Mouse (Mus musculus): Measurements from ENCODE around the gene Aqp6. TPM values are rescaled to one million over a fixed set of nuclear protein-coding genes. Genes with fewer than 3 reads are reported as not detected.
A peak's percentile ranks its signal among the peaks of the same experiment; 100 is the strongest.

Aqp6 gene
- total RNA-seq, 2 experiments from 2014 or later: 0.48 to 0.81 TPM

DNA sequence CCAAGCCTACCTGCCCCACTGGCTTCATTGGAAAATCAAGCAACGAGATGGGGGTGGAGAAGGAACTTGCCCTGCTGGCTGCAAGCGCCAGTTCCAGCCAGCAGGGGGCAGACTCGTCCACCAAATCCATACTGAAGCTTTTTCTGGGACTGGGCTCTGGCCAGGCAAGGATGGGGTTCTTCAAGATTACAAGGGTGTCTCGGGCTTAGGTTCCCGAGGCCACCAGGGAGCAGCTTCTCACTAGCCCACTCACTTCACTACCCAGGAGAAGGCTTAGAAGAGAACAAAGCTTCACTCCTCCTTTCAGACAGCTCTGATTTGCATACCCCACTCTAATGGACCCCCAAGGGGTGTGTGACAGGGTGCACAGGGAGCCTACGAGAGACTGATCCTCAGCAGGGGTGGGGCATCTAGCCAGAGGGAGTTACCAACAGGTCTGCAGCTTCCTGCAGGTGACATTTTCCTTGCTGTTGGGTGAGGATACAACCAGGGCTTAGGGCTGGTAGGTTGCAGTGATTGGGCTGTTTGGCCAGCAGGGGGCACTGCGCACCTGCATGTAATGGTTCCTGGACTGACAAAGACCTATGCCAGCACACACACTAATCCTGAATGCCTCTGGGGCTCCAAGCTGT, 5.0 kb upstream of the Aqp6 start:
- intact Hi-C loops (cut with DNase I): loop anchor here (1.0 to 5.0 kb wide), 5 partner anchors 73 to 316 kb away; no protein-coding TSS in a partner anchor
- peak; percentile 88 to 89 for DNase-seq (ENCODE audit: low spot score in 2 of 2)

DNA sequence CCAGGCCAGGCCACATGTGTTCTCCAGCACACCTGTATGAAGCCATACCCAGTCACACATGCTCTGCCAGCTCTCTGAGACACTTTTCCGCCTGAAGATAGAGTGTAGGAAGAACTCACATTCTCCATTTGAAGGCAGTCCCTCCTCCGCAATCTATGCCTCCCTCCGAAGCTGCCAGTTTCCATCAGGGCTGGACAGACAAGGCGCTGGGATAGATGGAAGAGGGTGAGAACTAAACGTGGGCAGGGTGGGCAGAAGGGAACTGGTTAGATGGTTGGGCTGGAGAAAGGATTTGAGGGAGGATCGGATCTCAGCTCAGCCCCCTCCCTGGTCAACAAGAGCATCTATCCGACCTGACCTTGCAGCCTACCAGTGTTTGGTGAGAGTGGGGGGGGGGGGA, 4.4 kb upstream of the Aqp6 start:
- intact Hi-C loops (cut with DNase I): loop anchor here (1.0 to 5.0 kb wide), 5 partner anchors 72 to 315 kb away; no protein-coding TSS in a partner anchor
- no peak for DNase-seq (ENCODE audit: low spot score in 2 of 2)

DNA sequence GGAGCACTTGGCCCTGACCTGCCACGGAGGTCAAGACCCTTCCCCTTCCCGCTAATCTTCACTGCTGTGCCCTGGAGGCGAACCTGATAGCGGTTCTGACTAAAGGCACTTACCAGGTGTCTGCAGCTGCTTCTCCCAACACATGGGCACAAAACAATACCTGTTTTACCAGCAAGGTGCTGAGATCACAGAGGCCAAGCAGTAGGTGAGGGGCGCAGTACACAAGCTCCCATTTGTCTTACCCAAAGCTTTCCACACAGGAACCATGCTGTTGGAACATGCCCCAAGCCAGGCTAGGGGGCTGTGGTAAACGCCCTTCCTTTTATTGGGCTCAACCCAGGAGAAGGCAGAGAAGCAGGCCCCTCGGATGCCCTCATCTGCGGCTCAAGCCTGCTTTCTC, 3.6 kb upstream of the Aqp6 start:
- intact Hi-C loops (cut with DNase I): loop anchor here (5.0 kb wide), 2 partner anchors 180 to 315 kb away; no protein-coding TSS in a partner anchor
- no peak for DNase-seq (ENCODE audit: low spot score in 2 of 2)

DNA sequence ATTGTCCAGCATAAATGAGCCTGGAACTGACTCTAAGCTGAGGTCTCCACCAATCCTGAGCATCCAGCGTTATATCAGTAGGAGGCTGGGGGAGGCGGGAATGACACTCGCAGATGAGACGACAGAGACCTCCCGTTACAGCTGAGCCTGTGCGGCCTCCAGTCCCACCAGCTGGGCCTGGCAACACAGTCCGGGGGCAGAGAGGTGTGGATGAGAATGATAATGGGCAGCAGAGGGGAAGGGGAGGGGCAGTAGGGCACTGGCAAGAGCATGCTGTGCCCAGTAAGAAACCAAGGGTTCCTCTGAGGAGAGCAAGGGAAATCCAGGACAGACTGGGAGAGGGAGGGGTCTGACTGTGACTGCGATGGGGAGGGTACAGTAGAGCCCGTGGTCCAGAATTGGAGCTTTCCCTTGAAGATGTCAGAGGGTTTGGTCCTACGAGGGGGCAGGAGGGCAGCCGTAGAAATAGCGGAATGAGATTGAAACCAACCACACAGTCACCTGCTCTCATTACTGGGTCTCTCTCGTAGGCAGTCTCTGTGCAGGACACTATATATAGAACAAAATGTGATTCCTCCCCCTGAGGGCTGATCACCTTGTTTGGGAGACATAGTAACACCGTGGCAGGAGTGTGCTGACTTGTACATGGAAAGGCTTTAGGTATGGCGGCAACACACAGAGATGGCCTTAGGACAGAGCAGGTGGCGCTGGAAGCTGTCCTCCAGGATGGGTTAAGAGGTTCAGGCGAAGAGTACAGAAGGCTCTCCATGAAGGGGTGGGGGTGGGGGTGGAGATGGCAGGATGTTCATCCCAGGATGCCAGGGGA, 1.7 kb upstream of the Aqp6 start:
- DNase-seq (ENCODE audit: low spot score in 2 of 2): no peak
- intact Hi-C loops (cut with DNase I): loop anchor here (5.0 kb wide), 2 partner anchors 178 to 313 kb away; no protein-coding TSS in a partner anchor

DNA sequence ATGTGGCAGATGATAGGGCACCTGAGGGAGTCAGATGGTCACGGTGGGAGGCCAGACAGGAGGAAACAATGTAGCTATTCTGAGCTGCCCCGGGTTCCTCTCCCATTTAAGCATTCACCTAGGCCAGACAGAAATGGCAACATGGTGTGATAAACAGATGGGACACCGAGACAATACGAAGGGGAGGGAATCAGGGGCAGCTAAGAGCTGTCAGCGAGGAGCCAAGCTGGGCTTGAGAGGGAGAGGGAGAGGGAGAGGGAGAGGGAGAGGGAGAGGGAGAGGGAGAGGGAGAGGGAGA, 572 bp downstream of the Aqp6 start:
- intact Hi-C loops (cut with DNase I): no loop called here
- DNase-seq (ENCODE audit: low spot score in 2 of 2): no peak

DNA sequence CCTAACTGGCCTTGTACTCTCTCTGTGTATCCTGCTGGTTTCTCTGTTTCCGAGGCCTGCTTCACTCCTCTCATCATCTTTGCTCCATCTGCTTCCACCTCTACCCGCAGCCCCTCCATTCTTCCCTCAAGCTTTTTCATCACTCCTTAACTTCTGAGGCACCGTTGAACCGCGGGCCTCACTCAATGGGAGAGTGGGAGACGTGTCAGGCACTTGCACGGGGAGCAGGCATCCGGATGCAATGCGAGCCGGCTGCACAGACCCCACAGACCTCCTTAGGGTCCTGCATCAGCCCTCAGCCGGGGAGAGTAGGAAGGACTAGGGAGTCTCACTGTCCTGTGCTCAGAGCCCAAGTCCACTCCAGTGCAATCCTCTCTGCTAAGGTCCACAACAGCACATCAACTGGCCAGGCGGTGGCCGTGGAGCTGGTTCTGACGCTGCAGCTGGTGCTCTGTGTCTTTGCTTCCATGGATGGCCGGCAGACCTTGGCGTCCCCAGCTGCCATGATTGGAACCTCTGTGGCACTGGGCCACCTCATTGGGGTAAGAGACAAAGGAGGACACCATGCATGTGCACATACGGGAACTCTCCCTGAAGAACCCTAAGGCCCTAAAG, 1.1 kb downstream of the Aqp6 start:
- intact Hi-C loops (cut with DNase I): no loop called here
- no peak for DNase-seq (ENCODE audit: low spot score in 2 of 2)

DNA sequence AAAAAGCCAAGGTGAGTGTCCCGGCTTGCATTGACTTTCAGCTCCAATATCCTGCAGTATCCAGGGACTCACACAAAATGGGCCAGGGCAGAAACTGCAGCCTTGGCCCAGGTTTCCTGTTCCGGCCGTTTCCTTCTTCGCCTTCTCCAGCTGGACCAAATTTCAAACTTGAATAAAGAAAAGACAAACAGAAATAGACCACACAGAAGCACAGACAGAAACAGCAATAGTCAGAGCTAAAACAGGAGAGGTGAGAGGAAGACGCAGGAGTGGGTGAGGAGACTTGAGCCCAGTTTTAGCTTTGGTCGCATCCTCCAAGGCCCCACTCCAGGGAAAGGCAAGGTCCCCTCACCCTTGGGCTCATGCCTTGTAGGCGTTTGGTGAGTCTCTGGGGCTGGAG, 2.0 kb downstream of the Aqp6 start:
- intact Hi-C loops (cut with DNase I): no loop called here
- no peak for DNase-seq (ENCODE audit: low spot score in 2 of 2)

DNA sequence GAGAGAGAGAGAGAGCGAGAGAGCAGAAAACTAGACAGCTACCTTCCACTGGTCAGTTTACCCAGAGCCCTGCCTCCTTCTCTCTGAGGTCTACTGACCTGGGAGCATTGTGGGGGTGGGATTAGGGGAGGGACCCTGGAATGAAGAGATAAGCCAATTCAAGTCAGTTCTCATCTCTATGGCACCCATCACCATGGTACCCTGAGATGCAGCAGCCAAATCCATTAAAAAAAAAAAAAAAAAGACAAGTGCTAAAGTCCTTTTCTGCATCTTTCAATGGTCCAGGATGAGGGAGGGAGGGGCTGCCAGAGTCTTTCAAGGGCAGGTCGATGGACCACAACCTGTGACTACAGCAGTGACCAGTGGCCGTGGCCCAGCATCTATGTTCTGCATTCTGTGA, 4.4 kb downstream of the Aqp6 start:
- no peak for DNase-seq (ENCODE audit: low spot score in 2 of 2)
- intact Hi-C loops (cut with DNase I): no loop called here

DNA sequence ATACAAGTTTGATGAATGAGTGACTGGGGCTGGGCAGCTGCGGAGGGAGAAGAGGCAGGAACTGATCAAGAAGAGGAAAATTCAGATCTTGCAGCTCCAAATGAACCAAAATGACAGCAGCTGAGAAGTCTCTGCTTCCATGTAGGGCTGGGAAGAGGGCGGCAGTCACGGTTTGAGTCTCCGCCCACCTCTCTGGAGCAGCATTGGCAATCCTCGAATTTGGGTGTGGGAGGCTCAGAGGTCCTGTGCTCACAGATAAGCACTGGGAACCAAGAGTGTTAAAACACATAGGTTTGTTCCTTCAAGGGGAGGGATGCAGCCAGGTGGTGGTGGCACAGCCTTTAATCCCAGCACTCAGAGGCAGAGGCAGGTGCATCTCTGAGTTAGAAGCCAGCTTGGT, 5.3 kb downstream of the Aqp6 start:
- DNase-seq (ENCODE audit: low spot score in 2 of 2): peak in 1 of 2 experiments; percentile 69
- intact Hi-C loops (cut with DNase I): no loop called here

DNA sequence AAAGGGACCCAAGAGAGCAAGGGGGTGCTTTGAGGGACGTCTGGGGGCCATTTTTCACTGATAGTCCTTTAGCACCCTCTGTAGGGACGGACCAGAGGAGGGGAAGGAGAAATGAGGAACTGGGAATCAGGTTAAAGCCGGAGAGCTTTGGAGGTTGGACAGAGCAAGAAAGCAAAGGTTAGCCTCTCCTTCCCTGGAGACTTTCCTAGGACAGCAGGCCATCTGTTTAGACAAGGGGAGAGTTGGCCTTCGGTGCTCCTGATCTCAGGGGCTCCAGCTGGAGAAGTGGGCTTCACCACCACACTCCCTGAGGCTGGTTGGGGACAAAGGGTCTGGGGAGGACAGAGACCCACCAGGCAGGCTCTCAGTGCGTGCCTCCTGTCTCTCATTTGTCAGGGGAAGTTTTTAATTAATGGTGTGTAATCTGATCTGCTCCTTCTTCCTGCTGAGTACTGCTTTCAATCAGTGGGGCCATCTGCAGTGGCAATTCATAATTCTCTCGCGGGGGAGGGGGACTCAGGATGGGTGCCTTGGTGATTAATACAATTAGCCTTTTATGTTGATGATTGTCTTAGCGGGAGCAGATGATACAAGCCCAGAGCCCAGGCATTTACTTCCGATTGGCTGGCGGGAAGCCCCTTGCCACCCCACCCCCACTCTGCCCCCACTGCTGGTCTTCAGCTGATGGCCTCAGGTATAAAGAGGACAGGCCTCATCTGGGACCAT, 6.4 kb downstream of the Aqp6 start:
- no peak for DNase-seq (ENCODE audit: low spot score in 2 of 2)
- intact Hi-C loops (cut with DNase I): no loop called here

DNA sequence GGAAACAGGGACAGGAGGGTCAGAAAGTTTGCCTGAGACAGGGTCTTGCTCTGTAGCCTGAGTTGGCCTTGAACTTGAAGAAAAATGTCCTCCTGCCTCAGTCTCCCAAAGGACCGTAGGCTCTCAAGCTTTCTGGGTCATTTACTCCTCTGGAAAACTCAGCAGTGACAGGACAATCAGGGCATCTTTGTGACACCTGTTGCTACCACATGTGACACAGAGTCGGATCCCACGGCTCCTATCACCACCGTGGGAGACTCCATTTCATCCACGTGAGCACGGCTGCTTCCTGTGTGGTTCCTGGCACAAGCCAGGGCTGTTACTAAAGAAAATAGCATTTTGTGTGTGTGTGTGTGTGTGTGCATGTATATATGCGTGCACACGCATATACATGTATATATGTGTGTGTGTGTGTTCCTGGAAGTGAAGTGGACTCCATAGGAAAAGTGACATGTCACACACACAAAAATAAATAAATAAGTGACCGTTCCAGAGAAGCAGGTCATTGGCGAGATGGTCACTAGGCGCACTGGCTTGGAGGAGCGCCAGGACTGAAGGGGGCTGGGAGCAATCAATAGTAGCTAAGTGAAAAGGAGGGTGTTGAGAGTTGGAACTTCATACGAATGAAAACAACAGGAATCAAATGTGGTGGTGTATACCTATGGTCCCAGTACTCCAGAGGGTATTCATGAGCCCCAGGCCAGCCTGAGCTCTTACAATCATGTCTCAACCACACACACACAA, 7.4 kb downstream of the Aqp6 start:
- DNase-seq (ENCODE audit: low spot score in 2 of 2): no peak
- intact Hi-C loops (cut with DNase I): no loop called here

DNA sequence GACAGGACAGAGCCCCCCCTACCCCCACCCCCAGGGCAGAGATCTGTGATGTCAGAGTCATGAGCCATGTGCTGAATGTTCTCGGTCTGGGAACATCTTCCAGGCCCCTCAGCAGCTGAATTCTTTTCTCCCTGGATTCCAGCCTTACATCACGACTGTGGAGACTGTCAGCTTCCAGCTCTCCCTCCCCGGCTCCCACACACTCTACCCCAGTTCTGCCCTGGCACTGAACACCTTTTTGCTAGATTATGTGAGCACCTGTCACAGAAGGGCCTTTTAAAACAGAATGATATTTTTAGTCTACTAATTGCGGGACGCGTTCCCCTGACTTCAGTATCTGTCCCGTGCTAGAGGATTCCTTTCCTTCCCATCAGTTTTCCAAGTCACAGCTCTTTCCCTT, 10.4 kb downstream of the Aqp6 start:
- DNase-seq (ENCODE audit: low spot score in 2 of 2): no peak
- intact Hi-C loops (cut with DNase I): no loop called here

DNA sequence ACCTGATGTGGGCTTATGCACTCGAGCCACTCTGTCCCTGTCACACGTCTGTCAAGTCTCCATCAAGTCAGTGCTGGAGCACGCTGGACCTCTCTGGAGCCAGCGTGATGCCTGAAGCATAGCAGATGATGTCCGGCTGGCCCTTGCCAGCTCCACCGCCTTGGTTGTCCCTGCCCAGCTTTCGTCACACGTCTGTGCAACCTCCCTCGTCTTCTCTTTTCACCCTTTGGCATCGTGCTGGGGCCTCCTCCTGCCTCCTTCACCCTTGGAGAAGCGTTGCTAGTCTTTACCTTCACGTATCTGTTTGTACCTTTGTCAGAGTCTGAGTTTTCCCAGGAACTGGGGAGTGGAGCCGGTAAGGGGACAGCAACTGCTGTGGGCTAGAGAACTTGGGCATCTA, 13.1 kb downstream of the Aqp6 start:
- intact Hi-C loops (cut with DNase I): no loop called here
- no peak for DNase-seq (ENCODE audit: low spot score in 2 of 2)

DNA sequence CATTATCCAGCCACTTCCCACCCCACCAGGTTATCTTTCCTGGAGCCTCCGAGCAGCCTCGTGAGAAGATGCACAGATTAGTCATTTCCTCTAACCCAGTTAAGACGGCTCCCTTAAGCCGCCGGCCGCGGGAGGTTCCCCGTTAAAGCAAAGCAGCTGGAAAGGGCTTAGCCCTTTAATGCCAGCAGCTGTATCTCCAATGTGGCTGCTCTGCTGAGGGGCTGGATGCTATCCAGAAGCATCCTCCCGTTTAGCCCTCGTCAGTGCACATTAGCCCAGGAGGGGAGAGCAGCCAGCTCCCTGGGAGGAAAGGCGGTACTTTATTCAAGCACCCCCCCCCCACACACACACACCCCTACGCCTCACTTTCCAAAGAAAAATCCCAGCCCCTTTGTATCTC, 13.6 kb downstream of the Aqp6 start:
- intact Hi-C loops (cut with DNase I): no loop called here
- DNase-seq (ENCODE audit: low spot score in 2 of 2): no peak

DNA sequence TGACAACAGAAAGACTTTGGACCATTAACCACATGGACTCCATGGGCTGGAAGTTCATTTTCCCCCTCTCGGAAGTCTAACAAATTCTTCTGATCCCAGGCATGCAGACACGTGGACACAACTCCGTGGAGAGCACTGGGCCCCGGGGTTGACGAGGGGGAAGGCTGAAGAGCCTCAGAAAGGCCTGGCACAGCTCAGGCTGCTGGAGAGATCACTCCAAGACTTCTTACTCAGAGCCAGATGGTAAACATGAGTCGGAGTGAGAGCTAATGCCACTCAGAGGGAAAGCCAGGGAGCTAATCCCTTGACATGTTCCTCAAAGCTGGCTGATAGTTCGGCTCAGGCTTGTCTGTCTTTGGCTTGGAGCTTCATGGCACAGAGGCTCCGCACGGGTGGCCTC, 14.0 kb downstream of the Aqp6 start:
- intact Hi-C loops (cut with DNase I): no loop called here
- no peak for DNase-seq (ENCODE audit: low spot score in 2 of 2)

DNA sequence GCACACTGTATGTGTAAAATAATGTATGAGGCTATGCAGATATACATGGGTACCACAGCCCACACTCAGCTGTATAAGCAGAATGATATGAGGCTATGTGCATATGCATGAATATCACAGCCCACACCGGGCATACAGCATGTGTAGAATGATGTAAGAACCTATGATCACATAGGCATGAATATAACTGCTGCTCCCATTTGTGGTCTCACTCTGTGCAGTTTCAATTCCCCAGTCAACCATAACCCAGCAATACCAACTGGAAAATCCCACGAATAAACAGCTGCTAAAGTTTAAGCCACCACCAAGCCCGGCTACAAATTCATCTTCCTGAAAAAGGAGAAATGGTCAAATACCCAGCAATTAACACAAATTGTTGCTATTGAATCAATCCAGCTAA, 17.4 kb downstream of the Aqp6 start:
- intact Hi-C loops (cut with DNase I): no loop called here
- no peak for DNase-seq (ENCODE audit: low spot score in 2 of 2)

DNA sequence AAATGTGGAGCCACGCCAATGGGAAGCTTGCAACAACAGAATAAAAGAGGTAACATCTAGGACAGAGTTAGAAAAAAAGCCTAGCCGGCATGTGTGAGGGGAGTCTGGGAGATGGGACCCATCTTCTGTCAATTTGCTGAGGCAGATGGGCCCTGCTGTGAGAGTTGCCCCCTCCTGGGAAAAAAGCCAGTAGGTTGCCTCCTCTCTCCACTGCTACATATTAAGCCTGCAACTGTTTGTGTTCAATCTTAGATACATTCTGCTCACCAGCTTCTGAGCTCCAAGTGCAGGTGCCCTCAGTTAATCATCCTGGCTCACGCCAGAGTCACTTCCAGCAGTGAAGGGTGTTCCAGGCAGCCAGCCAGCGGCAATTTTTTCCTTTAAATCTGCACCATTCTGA, 18.6 kb downstream of the Aqp6 start:
- no peak for DNase-seq (ENCODE audit: low spot score in 2 of 2)
- intact Hi-C loops (cut with DNase I): no loop called here

DNA sequence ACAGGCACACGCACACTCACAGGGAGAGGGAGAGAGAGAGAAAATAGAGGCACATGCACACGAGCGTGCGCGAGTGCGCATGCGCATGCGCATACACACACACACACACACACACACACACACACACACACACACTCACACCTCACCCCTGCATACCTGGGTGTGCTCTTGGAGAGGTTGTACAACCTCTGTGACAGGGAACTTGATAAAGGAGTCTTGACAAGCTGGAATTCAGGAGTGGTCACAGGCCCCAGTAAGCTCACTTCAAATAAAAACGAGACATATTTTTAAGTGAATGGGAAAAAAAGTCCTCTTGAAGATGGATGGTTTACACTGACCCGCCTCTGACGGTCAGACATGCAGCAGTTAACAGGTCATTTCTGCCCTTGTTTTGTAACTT, 20.9 kb downstream of the Aqp6 start:
- intact Hi-C loops (cut with DNase I): no loop called here
- DNase-seq (ENCODE audit: low spot score in 2 of 2): no peak

DNA sequence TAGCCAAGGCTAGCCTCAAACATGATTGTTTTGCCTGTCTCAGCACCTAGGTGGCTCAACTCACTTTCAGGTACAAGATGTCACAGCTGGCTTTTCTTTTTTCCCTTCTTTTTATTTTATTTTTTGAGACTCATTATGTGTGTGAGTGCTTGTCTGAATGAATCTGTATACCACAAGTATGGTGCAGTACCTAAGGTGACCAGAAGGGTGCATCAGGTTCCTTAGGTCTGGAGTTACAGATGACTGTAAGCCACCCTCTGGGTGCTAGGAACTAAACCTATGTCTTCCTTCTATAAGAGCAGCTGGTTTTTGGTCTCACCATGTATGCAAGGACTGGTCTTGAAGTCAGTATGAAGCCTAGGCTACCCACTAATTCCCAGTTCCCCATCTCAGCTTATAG, 30.4 kb downstream of the Aqp6 start:
- intact Hi-C loops (cut with DNase I): no loop called here
- DNase-seq (ENCODE audit: low spot score in 2 of 2): no peak

DNA sequence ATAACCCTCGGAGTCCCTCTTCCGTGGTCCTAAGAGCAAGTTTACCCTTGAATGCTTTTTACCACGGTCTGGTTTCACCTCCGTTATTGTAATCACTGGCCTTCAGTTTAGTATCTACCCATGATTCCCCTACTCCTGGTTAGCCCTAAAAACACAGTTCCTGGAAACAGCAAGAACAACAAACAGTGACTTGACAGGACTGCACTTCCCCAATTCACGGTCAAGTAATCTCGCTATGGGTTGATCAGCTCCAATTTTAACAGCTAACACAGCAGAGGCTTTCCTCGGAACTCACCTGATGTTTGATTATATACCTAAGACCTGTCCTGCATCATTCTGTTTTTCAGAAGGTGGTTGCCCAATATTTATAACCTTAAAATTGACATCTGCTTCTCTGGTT, 33.5 kb downstream of the Aqp6 start:
- DNase-seq (ENCODE audit: low spot score in 2 of 2): no peak
- intact Hi-C loops (cut with DNase I): no loop called here

All from left cerebral cortex, postnatal 36 days (tissue).